Mouse (Mus musculus): ENCODE data around the gene Isoc2a. TPM values are rescaled to one million over a fixed set of nuclear protein-coding genes. Genes with fewer than 3 reads are reported as not detected.

The Isoc2a gene
- polyA plus RNA-seq, 1 experiment from 2014 or later, result 0.88 TPM

DNA sequence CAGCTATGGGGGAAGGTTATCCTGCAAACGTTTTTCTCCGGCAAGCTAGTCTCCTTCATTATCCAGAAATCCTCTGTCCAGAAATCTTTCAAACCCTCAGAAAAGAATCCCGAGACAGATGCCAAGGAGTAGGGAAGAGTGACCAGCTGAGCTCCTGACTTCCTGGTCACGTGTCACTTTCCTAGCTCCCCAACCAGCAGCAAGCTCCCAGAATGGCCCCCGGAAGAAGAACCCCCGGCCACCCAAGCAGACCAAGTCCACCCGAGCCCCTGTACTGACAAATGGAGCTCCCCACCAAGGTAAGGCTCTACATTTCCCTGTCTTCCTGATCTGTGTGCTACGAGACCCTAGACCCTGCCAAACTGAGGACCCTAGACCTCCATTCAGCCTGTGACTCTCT lies 50.8 kb downstream of the Isoc2a start:
- peaks cover 32% of the 10 kb centered on the region for H3K4me1 ChIP-seq (ENCODE audit: insufficient read depth)

DNA sequence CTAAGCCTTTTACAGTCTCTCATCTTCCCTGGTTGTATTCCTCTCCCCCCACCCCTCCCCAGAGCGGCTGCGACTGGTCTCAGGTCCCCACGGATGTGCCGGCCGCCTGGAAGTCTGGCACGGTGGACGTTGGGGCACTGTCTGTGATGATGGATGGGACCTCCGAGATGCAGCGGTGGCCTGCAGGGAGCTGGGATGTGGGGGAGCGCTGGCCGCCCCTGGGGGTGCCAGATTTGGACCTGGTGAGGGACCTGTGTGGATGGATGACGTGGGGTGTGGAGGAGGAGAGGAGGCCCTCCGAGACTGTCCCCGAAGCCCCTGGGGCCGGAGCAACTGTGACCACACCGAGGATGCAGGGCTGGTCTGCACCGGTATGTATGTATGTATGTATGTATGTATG lies 51.4 kb downstream of the Isoc2a start:
- no peak overlapping the region for H3K27ac ChIP-seq (ENCODE audit: low read depth)
- no peaks in the 10 kb centered on the region for H3K27me3 ChIP-seq (ENCODE audit: insufficient read depth, low read length)
- WGBS, result 40% methylated on average over 17 of the region's 17 CpGs
- no peaks in the 10 kb centered on the region for H3K9me3 ChIP-seq (ENCODE audit: low read depth, low read length)
- TF ChIP-seq CTCF (IDR thresholded peaks at IDR 0.05; ENCODE audit: low read depth), result no peak
- no peak overlapping the region for H3K9ac ChIP-seq
- H3K4me1 ChIP-seq (ENCODE audit: insufficient read depth), result peaks cover 26% of the 10 kb centered on the region
- H3K4me2 ChIP-seq, result peak overlapping the region; percentile 16
- ATAC-seq (ENCODE audit: insufficient read depth), result no peak
- DNase-seq, result no peak
- no peak overlapping the region for H3K4me3 ChIP-seq (ENCODE audit: low read depth, low read length)
- no peaks in the 10 kb centered on the region for H3K36me3 ChIP-seq (ENCODE audit: insufficient read depth)

More for the DNA sequence above, 50.8 kb downstream of the Isoc2a start:
- Histone ChIP-seq H3K9ac (no peak overlapping the region), H3K36me3 (ENCODE audit: insufficient read depth) (no peaks in the 10 kb centered on the region), H3K4me3 (ENCODE audit: low read depth, low read length) (no peak overlapping the region), H3K4me2 (peak overlapping the region; percentile 16), H3K27me3 (ENCODE audit: insufficient read depth, low read length) (no peaks in the 10 kb centered on the region), H3K27ac (ENCODE audit: low read depth) (no peak overlapping the region), H3K9me3 (ENCODE audit: low read depth, low read length) (no peaks in the 10 kb centered on the region)
- no peak for DNase-seq
- TF ChIP-seq CTCF (IDR thresholded peaks at IDR 0.05; ENCODE audit: low read depth), result no peak
- WGBS, result 44% methylated on average over 8 of the region's 8 CpGs
- no peak for ATAC-seq (ENCODE audit: insufficient read depth)

DNA sequence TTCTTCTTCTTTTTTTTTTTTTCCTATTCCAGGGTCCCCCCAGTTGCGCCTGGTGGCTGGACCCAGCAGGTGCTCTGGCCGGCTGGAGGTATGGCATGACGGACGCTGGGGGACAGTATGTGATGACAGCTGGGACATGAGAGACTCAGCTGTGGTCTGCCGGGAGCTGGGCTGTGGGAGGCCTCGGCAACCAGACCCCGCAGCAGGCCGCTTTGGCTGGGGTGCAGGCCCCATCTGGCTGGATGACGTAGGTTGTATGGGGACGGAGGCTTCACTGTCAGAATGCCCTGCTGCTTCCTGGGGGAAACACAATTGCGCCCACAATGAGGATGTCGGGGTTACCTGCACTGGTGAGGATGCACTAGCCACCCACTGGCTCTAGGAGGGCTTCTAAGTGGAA lies 56.1 kb downstream of the Isoc2a start:
- no peaks in the 10 kb centered on the region for H3K27me3 ChIP-seq (ENCODE audit: insufficient read depth, low read length)
- no peak overlapping the region for H3K27ac ChIP-seq (ENCODE audit: low read depth)
- no peak overlapping the region for H3K4me2 ChIP-seq
- H3K4me1 ChIP-seq (ENCODE audit: insufficient read depth), result no peaks in the 10 kb centered on the region
- DNase-seq (no peak), ATAC-seq (ENCODE audit: insufficient read depth) (no peak)
- WGBS, result 66% methylated on average over 12 of the region's 12 CpGs
- H3K9ac ChIP-seq, result no peak overlapping the region
- no peaks in the 10 kb centered on the region for H3K9me3 ChIP-seq (ENCODE audit: low read depth, low read length)
- H3K36me3 ChIP-seq (ENCODE audit: insufficient read depth), result no peaks in the 10 kb centered on the region
- no peak for TF ChIP-seq CTCF (IDR thresholded peaks at IDR 0.05; ENCODE audit: low read depth)
- H3K4me3 ChIP-seq (ENCODE audit: low read depth, low read length), result no peak overlapping the region

DNA sequence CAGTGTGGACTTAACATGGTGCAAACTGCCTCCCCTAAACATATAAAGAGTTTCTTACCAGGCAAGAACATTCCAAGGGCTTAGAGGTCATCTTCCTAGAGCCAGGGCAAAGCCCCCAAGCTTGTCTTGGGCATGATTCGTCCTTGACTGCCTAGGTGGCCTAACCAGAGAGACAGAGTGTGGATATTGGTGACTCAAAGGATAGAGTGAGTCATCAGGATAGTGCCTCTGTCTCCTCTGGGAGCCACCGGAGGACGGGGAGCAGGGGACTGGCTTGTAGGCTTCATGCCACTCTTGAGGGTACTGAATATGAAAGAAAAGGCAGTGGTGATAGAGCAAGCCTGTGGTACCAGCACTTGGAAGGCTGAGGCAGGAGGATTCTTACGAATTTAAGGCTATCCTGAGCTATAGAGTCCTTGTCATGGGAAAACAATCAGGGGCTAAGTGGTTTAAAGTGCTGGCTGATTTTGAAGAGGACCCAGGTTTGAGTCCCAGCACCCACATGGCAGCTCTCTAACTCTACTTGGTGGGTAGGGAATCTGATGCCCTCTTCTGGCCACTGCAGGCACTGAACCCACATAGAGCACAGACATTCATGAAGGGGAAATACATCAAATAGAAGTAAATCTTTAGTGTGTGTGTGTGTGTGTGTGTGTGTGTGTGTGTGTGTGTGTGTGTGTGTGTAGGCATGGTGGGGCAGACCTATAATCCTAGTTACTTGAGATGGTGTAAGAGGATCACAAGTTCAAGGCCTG lies 57.4 kb downstream of the Isoc2a start:
- TF ChIP-seq CTCF (IDR thresholded peaks at IDR 0.05; ENCODE audit: low read depth), result peak; percentile 33; the same call in 1 of the 2 replicates
- Histone ChIP-seq H3K4me3 (ENCODE audit: low read depth, low read length) (no peak overlapping the region), H3K4me1 (ENCODE audit: insufficient read depth) (no peaks in the 10 kb centered on the region), H3K27ac (ENCODE audit: low read depth) (no peak overlapping the region), H3K36me3 (ENCODE audit: insufficient read depth) (no peaks in the 10 kb centered on the region), H3K27me3 (ENCODE audit: insufficient read depth, low read length) (no peaks in the 10 kb centered on the region), H3K9me3 (ENCODE audit: low read depth, low read length) (no peaks in the 10 kb centered on the region), H3K9ac (no peak overlapping the region), H3K4me2 (no peak overlapping the region)
- DNase-seq, result no peak
- no peak for ATAC-seq (ENCODE audit: insufficient read depth)
- WGBS, result 76% methylated on average over 4 of the region's 4 CpGs

DNA sequence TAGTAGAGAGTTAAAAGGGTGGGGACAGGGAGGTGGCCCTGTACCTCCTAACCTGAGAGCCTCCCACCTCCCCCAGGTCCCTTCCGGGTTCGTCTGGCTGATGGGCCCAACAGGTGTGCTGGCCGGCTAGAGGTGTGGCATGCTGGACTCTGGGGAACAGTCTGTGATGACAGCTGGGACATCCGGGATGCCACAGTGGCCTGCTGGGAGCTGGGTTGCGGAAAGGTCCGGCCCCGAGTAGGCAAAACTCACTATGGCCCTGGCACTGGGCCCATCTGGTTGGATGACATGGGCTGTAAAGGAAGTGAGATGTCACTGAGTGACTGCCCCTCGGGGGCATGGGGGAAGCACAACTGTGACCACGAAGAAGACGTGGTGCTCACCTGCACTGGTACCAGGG lies 59.9 kb downstream of the Isoc2a start:
- H3K4me2 ChIP-seq, result no peak overlapping the region

DNA sequence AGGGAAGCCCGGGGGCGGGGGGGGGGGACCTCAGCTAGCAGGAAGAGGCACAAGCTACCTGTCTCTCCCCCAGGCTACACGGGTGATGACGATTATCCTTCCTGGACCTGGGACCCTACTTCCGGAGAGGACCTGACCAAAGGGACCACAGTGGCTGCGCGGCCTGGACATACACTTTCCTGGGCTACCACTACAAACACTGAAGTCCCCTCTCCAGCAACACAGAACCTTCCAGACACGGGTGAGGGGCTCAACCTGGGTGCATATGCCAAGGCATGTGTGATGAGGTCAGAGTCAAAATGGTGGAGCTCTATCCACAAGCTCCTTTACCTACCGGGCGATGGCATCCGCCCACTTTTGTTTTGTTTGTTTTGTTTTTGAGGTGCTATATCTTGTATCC lies 60.4 kb downstream of the Isoc2a start:
- no peak for TF ChIP-seq CTCF (IDR thresholded peaks at IDR 0.05; ENCODE audit: low read depth)
- Histone ChIP-seq H3K36me3 (ENCODE audit: insufficient read depth) (no peaks in the 10 kb centered on the region), H3K4me3 (ENCODE audit: low read depth, low read length) (no peak overlapping the region), H3K27ac (ENCODE audit: low read depth) (no peak overlapping the region), H3K9ac (no peak overlapping the region), H3K27me3 (ENCODE audit: insufficient read depth, low read length) (no peaks in the 10 kb centered on the region), H3K4me2 (no peak overlapping the region), H3K4me1 (ENCODE audit: insufficient read depth) (no peaks in the 10 kb centered on the region), H3K9me3 (ENCODE audit: low read depth, low read length) (no peaks in the 10 kb centered on the region)
- DNase-seq (no peak), ATAC-seq (ENCODE audit: insufficient read depth) (no peak)
- WGBS, result 65% methylated on average over 9 of the region's 11 CpGs

More for the DNA sequence above, 59.9 kb downstream of the Isoc2a start:
- 70% methylated on average over 10 of the region's 10 CpGs for WGBS
- Histone ChIP-seq H3K4me1 (ENCODE audit: insufficient read depth) (no peaks in the 10 kb centered on the region), H3K9me3 (ENCODE audit: low read depth, low read length) (no peaks in the 10 kb centered on the region), H3K9ac (no peak overlapping the region), H3K27ac (ENCODE audit: low read depth) (no peak overlapping the region), H3K4me3 (ENCODE audit: low read depth, low read length) (no peak overlapping the region), H3K27me3 (ENCODE audit: insufficient read depth, low read length) (no peaks in the 10 kb centered on the region), H3K36me3 (ENCODE audit: insufficient read depth) (no peaks in the 10 kb centered on the region)
- ATAC-seq (ENCODE audit: insufficient read depth) (no peak), DNase-seq (no peak)
- TF ChIP-seq CTCF (IDR thresholded peaks at IDR 0.05; ENCODE audit: low read depth), result no peak

DNA sequence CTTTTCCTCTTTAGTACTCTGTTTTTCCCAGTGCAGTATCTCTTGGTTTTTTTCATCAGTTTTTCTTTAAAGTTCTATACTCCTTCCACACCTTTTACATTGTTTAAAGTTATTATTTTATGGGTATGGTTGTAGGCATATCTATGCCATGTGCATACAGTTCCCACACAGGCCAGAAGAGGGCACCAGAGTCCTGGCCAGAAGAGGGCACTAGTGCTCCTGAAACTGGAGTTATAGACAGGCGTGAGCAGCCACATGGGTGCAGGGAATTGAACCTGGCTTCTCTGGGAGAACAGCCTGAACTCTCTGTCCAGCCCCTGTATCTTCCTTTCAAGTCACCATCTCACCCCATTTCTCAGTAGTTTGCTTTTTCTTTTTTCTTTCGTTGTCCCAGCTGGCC lies 61.5 kb downstream of the Isoc2a start:
- Histone ChIP-seq H3K4me3 (ENCODE audit: low read depth, low read length) (no peak overlapping the region), H3K9ac (no peak overlapping the region), H3K4me1 (ENCODE audit: insufficient read depth) (no peaks in the 10 kb centered on the region), H3K36me3 (ENCODE audit: insufficient read depth) (no peaks in the 10 kb centered on the region), H3K27ac (ENCODE audit: low read depth) (no peak overlapping the region), H3K4me2 (no peak overlapping the region), H3K27me3 (ENCODE audit: insufficient read depth, low read length) (no peaks in the 10 kb centered on the region), H3K9me3 (ENCODE audit: low read depth, low read length) (no peaks in the 10 kb centered on the region)
- WGBS, result 27% methylated on average over 2 of the region's 2 CpGs
- ATAC-seq (ENCODE audit: insufficient read depth) (no peak), DNase-seq (peak; percentile 85)
- TF ChIP-seq CTCF (IDR thresholded peaks at IDR 0.05; ENCODE audit: low read depth), result peak; percentile 90

All from lung, embryonic 14.5 days (tissue).